Mouse (Mus musculus) liver, postnatal 0 days (tissue): ENCODE results near the gene Vipr1.

Experiments used
- CTCF ChIP-seq: sonication (generic); IDR thresholded peaks from 2 replicates; pipeline ENCODE4 v1.5.1; 2016; ENCODE audit warnings: antibody characterized with exemption, low read depth
- EP300 ChIP-seq: IDR thresholded peaks from 2 replicates; pipeline ENCODE4 v1.6.1; 2016; ENCODE audit warnings: antibody characterized with exemption, low read depth, mild to moderate bottlenecking

DNA sequence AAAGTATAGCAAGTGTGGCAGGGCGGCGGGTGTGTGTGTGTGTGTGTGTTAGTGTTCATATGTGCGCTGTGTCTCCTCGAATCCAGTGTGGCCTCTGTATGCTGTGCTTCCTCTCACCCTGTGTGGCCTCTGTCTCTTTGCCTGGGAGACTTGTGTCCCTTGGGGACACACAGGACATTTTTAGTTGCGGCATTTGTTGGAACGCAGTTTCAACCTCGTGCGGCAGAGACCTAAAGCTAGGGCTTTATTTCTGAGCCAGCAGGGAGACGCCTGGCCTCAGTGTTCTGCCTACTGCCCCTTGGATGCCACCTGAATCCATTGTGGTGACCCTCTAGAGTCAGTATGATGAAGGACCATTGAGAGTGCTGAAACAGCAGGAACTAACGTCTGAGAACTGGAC is 9.6 kb upstream of the Vipr1 start:
- no peak for TF ChIP-seq CTCF
- no peak for TF ChIP-seq EP300
